Mouse (Mus musculus) G1E (cell line): ENCODE measurements at regions not wholly inside any gene's neighbourhood (a gene's known extent, or its start where the extent isn't known, plus 50 kb on each side); places are given as distances from the start of the nearest gene placed in this dataset.

Source experiments
- ATAC-seq: 2 replicates; pipeline ENCODE4 v1.8.0; 2016; ENCODE audit warnings: mild to moderate bottlenecking; ENCODE audit not compliant: insufficient number of reproducible peaks, poor library complexity, low FRiP score, severe bottlenecking; ENCODE audit errors: extremely low read depth
- DNase-seq: peaks from one replicate; pipeline ENCODE4 v3.0.0; 2012; ENCODE audit warnings: low spot score
- H3K27me3 ChIP-seq: 2 replicates; pipeline ENCODE4 v1.6.1; 2012; ENCODE audit warnings: mild to moderate bottlenecking, low read length, inconsistent platforms; ENCODE audit not compliant: insufficient read depth
- H3K36me3 ChIP-seq: replicated peaks from 2 replicates; pipeline ENCODE3; 2012; ENCODE audit warnings: mild to moderate bottlenecking, inconsistent platforms
- H3K4me1 ChIP-seq: 2 replicates; pipeline ENCODE4 v1.6.1; 2012; ENCODE audit warnings: low read depth, low read length, inconsistent platforms, mixed read lengths; ENCODE audit not compliant: insufficient read depth
- H3K4me3 ChIP-seq: 2 replicates; pipeline ENCODE4 v1.5.1; 2012; ENCODE audit warnings: low read depth, mild to moderate bottlenecking, inconsistent platforms, low read length, moderate library complexity, mixed read lengths
- H3K9me3 ChIP-seq: replicated peaks from 2 replicates; pipeline ENCODE4 v1.6.1; 2012; ENCODE audit warnings: inconsistent platforms
- CTCF ChIP-seq: IDR thresholded peaks from 2 replicates; pipeline ENCODE4 v1.5.1; 2012; ENCODE audit warnings: low read depth, low read length, inconsistent platforms, mixed read lengths
- GATA1 ChIP-seq: IDR thresholded peaks from 2 replicates; pipeline ENCODE4 v1.6.1; 2012; ENCODE audit warnings: borderline replicate concordance, low read length, inconsistent platforms, mixed read lengths
- GATA2 ChIP-seq: IDR thresholded peaks from 2 replicates; pipeline ENCODE4 v1.6.1; 2012; ENCODE audit warnings: low read depth, low read length, inconsistent platforms, borderline replicate concordance
- POLR2AphosphoS5 ChIP-seq: IDR thresholded peaks from 2 replicates; pipeline ENCODE4 v1.6.1; 2012; ENCODE audit warnings: low read depth, low read length, inconsistent platforms; ENCODE audit not compliant: insufficient replicate concordance
- TAL1 ChIP-seq: conservative IDR thresholded peaks from 2 replicates; pipeline ENCODE4 v1.6.1; 2012; ENCODE audit warnings: low read depth, low read length, inconsistent platforms, mixed read lengths

- Histone ChIP-seq H3K4me3 (no peak overlapping the region), H3K36me3 (no peaks in the 10 kb centered on the region), H3K9me3 (peaks cover 82% of the 10 kb centered on the region), H3K4me1 (no peaks in the 10 kb centered on the region), H3K27me3 (no peaks in the 10 kb centered on the region)
- no peak for DNase-seq
- TF ChIP-seq CTCF = no peak
- no peak for TF ChIP-seq GATA2
- TF ChIP-seq GATA1 = no peak
- no peak for TF ChIP-seq TAL1
- no peak for TF ChIP-seq POLR2AphosphoS5
- ATAC-seq = no peak
Observed at GRCm38 (mm10) chr6:126588761-126589160, 53.5 kb upstream of the Kcna5 start.

- DNase-seq (no peak), ATAC-seq (no peak)
- peaks cover 83% of the 10 kb centered on the region for H3K9me3 ChIP-seq
- no peak overlapping the region for H3K4me3 ChIP-seq
- TF ChIP-seq CTCF (no peak), GATA1 (no peak), TAL1 (no peak), POLR2AphosphoS5 (no peak)
- H3K4me1 ChIP-seq = no peaks in the 10 kb centered on the region
- no peaks in the 10 kb centered on the region for H3K27me3 ChIP-seq
- no peaks in the 10 kb centered on the region for H3K36me3 ChIP-seq
Observed at GRCm38 (mm10) chr6:126587476-126587875, 52.3 kb upstream of the Kcna5 start.

- Histone ChIP-seq H3K36me3 (no peaks in the 10 kb centered on the region), H3K4me1 (no peaks in the 10 kb centered on the region), H3K9me3 (peaks cover 86% of the 10 kb centered on the region), H3K27me3 (no peaks in the 10 kb centered on the region), H3K4me3 (no peak overlapping the region)
- no peak for TF ChIP-seq GATA2
- ATAC-seq = no peak
- no peak for DNase-seq
Observed at GRCm38 (mm10) chr6:126585813-126586212, 50.6 kb upstream of the Kcna5 start.
